Mouse (Mus musculus) adrenal gland, adult 8-10 months (tissue): Measurements from ENCODE around the gene Nav2. TPM values are rescaled to one million over a fixed set of nuclear protein-coding genes. Genes with fewer than 3 reads are reported as not detected.

Source experiments
- DNase-seq: peaks from one replicate; pipeline ENCODE4 v3.0.0; 2022
- total RNA-seq, 4 experiments: library from RNA; stranded (reverse); gene quantifications; 2 replicates each; pipeline ENCODE4 v1.2.4; 2022

The Nav2 gene
- total RNA-seq, 4 experiments from 2014 or later, result 5.1 to 13.7 (median 9.1) TPM

GRCm38 (mm10) chr7:49252902-49253301, 344.4 kb downstream of the Nav2 start:
- DNase-seq, result no peak

GRCm38 (mm10) chr7:49255053-49255452, 346.5 kb downstream of the Nav2 start:
- no peak for DNase-seq

- no peak for DNase-seq
These were observed 348.9 kb downstream of the Nav2 start for GRCm38 (mm10) chr7:49257234-49257906.

- no peak for DNase-seq
These were observed 349.6 kb downstream of the Nav2 start for GRCm38 (mm10) chr7:49258088-49258487.

- no peak for DNase-seq
These were observed 353.5 kb downstream of the Nav2 start for GRCm38 (mm10) chr7:49261941-49262511.

GRCm38 (mm10) chr7:49266422-49266821, 357.9 kb downstream of the Nav2 start:
- no peak for DNase-seq

GRCm38 (mm10) chr7:49267621-49268325, 359.3 kb downstream of the Nav2 start:
- DNase-seq, result no peak

- no peak for DNase-seq
These were observed 359.9 kb downstream of the Nav2 start for GRCm38 (mm10) chr7:49268401-49268921.

- no peak for DNase-seq
These were observed 362.3 kb downstream of the Nav2 start for GRCm38 (mm10) chr7:49270855-49271254.

GRCm38 (mm10) chr7:49272445-49273439, 364.2 kb downstream of the Nav2 start:
- peak; percentile 49 for DNase-seq

GRCm38 (mm10) chr7:49273907-49274656, 365.6 kb downstream of the Nav2 start:
- no peak for DNase-seq

GRCm38 (mm10) chr7:49274676-49275075, 366.2 kb downstream of the Nav2 start:
- no peak for DNase-seq

- DNase-seq, result no peak
These were observed 367.6 kb downstream of the Nav2 start for GRCm38 (mm10) chr7:49276163-49276562.

- DNase-seq, result no peak
These were observed 369.2 kb downstream of the Nav2 start for GRCm38 (mm10) chr7:49277685-49278084.

GRCm38 (mm10) chr7:49278531-49278930, 370.0 kb downstream of the Nav2 start:
- DNase-seq, result peak; percentile 42

GRCm38 (mm10) chr7:49280427-49280826, 371.9 kb downstream of the Nav2 start:
- no peak for DNase-seq

- DNase-seq, result no peak
These were observed 373.9 kb downstream of the Nav2 start for GRCm38 (mm10) chr7:49282446-49282845.

GRCm38 (mm10) chr7:49283507-49284361, 375.2 kb downstream of the Nav2 start:
- no peak for DNase-seq

- DNase-seq, result no peak
These were observed 379.7 kb downstream of the Nav2 start for GRCm38 (mm10) chr7:49288186-49288585.

GRCm38 (mm10) chr7:49290308-49290707, 381.8 kb downstream of the Nav2 start:
- DNase-seq, result no peak
